Mouse (Mus musculus): ENCODE data around the gene Raver1.
"Not testable (repeated sequence)": the region's sequence is repeated elsewhere in the genome, so short reads cannot be mapped to it uniquely, and the experiment has no call there.

The Raver1 gene

DNA sequence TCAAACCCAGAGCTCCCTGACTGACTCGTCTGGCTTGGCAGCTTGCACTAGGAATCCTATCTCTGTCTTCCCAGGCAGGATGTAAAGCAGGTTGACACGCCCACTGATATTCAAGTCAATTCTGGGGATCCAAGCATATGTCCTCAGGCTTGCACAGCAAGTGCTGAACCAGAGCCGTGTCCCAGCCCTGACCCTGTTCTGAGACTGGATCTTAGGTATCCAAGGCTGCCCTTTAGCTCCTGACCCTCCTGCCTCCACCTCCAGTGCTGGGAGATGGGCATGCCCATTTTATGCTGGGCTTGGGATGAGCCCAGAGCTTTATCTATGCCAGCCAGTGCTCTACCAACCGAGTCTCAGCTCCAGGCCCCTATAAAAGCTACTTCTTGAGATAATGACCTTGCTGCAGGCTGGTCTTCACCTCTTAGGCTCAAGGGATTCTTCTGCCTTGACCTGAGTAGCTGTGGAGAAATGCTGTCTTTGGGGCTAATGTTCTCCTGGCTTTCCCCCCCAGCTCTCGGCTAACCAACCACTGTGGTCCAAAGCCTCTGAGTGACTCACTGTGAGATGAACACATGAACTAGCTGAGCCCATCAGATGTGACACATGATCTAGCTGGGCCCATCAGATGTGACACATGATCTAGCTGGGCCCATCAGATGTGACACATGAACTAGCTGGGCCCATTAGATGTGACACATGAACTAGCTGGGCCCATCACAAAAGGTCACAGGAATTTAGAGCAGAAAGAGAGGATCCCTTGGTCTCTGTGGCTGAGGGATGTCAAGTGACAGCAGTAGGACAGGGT, 14.2 kb upstream of the Raver1 start:
- DNase-seq (ENCODE audit: low read depth, low spot score): no peak

DNA sequence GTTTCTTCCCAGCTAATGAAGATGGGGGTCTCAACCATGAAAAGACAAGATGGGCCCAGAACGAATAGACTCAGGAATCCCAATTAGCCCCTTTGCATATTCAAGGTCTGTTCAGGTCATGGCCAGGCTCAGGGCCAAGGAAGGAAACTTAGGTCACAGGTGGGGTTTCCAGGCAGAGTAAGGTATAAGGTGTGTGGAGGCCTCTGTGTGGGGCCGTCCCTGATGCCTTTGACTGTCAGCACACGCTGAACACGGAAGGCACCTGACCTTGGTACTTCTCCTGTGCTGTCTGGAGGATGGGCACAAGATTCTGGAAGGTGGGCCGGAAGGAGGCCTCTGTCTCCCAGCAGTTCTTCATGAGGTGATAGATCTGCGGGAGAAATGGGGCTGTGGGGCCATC, 13.0 kb upstream of the Raver1 start:
- DNase-seq (ENCODE audit: low read depth, low spot score): no peak

DNA sequence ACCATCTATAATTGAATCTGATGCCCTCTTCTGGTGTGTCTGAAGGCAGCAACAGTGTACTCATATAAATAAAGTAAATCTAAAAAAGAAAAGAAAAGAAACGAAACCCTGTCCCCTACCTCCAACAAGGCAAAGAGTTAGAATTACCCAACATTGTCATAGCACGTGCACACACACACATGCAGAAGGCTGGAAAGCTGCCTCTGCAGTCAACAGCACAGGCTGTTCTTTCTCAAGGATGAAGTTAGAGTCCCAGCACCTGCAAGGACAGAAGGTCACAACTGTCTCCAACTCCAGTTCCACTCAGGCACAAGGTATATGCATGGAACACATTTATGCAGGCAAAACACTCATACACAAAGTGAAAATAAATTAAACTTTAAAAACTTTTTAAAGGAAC, 10.3 kb upstream of the Raver1 start:
- no peak for DNase-seq (ENCODE audit: low read depth, low spot score)

DNA sequence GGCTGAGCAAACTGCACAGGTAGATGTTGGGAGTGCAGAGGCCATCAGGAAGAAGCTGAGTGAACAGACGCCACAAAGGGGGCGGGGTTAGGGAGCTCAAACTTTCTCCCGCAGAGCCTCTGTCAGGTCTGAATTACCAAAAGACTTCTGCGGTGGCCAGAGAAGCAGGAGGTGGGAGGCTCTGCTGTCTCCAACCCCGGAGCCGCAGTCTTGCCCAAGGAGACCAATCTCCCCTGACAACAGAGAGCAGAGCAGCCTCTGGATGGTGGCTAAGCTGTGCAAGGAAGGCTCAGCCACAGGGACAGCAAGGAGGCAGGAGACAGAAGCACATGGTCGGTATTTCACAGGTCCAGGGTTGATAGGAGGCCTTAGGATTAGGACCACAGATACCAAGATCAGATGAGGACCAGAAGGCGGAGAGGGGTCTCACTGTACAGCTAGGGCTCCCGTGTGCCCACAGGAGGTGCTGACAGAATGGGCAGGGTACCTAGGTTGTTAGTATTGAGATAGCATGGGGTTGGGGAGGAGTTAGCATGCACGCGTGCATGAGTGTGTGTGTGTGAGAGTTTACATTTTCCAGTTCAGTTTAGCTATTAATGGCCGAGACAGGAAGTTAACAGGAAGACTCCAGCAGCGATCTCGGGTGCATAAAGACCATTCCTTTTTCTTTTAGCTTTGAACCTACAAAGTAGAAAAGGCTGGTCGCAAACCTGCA, 8.8 kb upstream of the Raver1 start:
- no peak for DNase-seq (ENCODE audit: low read depth, low spot score)

DNA sequence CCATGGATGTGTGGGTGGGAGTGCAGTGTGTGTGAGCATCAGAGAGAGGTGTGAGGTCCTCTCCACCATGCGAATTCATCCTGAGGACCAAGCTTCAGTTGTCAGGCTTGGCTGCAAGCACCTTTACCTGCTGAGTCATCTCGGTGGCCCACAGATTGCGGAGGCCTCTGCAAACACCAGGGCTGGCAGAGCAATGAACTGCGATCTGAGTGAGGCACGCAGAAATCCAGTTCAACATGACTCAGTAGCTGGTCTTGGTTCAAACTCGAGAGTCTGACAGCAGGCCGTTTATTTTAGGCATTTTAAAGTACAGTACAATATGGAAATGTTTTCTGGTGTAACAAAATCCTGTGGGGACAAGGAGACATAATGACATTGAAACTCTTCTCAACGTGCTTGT, 6.0 kb upstream of the Raver1 start:
- no peak for DNase-seq (ENCODE audit: low read depth, low spot score)

DNA sequence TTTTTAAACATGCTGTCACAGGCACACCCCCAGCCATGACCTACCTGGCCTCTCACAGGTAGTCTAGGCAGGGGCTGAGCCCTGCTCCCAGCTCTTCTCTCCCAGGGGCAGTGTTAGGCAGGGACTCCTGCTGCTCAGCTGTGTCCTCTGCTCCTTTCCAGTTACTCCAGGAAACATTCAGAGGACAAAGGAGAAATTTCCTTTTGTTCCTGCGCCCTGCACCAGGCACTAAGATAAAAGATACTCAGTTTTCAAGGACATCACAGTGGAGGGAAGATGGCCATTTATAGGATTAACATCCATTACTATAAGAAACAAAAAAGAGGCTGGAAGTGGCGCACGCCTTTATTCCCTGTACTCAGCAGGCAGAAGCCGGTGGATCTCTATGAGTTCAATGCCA, 4.2 kb upstream of the Raver1 start:
- no peak for DNase-seq (ENCODE audit: low read depth, low spot score)

DNA sequence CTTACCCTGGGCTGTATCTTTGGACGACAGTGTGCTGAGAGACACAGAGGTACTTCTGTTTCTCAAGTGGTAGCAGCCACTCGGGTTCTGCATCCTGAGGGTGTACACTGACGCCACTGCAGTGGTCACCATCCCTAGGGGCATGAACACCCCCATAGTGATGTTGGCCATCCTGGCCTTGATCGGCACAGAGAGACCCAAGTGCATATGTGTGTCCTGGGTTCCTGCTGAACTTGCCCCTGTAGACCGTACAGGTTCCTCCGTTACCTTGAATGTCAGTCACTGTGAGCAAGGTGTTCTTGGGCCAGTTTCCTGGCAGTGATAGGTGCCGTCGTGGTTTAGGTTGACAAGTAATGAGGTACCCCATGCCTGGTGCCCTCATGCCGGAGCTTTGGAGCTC, 1.6 kb upstream of the Raver1 start:
- DNase-seq (ENCODE audit: low read depth, low spot score): no peak

DNA sequence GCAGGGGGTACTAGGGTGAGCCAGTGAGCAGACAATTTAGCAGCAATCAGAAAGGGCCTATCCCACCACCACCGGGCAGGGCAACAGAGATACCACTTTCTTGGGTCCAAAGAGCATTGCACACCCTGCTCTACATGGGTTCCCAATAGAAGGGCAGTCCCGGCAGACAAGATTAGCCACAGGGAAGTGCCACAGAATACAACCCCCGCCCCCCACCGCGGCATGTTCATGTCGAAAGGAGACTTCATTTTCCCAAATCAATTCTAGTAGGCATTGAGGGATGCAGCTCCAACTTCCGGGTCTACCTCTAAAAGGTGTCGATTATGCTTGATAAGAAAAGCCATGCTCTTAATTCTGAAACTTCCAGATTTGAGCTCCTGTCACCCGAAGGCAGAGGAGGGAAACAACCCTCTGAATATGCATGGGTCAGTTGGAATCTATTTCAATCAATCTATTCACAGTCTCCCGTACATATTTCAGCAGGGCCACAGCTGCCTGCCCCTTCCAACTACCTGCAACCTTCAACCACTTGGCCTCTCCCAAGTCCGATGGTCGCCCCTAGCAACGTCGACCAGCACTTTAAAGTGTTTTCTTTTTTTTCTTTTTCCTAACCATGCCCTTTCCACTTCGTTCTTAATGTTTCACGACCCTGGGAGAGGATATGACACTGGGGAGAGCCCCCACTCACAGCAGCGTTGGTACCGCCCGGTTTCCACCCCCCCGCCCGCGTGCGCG, 669 bp downstream of the Raver1 start:
- no peak for DNase-seq (ENCODE audit: low read depth, low spot score)

DNA sequence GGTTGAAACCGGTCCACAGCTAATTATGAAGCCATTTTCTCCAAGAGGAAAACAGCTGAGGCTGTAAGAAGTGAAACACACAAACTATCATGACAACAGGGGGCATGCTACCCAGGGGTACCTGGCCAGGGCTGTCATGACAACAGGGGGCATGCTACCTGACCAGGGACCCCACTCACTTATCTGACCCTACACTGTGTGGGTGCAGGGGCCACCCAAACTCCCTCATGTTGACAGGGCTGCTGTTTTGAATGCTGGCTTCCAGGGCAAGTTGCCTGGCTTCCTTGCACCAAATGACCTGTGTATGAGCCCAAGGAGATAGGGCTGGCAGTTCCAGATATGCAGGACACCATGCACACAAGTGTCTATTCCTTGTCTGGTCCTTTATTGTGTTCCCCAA, 1.3 kb downstream of the Raver1 start:
- DNase-seq (ENCODE audit: low read depth, low spot score): no peak

DNA sequence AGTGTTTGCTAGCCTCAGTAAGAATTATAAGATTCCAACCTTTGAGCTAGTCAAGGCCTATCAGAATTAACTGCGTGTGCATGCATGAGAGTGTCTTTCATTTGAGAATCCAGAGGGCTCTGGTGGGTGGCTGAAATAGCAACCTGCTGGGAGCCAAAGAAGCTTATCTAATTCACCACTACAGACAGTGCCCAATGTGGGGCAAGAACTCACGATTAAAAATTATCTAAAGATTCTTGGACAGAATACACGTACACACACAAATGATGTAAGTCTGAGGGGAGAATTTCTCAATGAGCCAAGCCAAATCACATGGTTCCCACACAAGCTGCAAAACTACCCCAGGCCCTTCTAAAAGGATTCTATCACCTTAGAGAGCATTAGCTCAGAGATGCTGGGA, 8.5 kb downstream of the Raver1 start:
- no peak for DNase-seq (ENCODE audit: low read depth, low spot score)

DNA sequence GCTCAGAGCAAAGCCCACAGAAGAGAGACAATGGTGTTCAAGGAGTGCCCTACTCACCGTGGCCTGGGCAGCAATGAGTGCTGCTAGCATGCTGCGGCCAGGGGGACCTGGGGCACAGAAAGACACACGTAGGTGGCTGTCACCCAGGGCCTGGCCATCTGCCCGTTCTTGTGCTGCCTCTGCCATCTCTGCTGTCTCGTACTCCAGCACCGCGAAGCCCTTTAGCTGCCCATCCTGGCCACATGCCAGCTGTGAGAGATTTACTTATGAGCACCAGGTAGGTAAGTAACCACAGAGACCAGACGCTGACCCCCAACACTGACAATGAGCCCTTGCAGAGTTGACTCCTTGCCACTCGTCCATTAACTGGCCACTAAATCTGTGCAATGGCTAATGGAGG, 10.7 kb downstream of the Raver1 start:
- DNase-seq (ENCODE audit: low read depth, low spot score): no peak

DNA sequence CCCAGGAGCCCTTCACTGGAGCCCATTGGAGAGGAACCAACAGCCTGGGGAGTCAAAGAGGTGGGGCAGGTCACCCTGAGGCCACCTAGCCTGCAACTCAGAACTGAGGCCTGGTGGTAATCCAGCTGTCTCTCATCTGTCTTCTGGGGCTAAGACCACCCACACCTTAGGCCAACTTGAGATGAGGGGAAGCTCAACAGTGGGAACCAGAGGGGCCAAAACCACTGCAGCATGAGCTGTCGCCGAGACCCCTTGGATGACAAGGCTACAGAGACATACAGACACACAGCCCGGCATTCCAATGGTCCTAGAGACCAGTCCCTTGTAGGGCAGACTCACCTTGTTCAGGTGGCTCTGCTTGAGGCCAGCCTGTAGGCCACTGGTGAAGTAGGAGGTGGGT, 16.2 kb downstream of the Raver1 start:
- DNase-seq (ENCODE audit: low read depth, low spot score): no peak

DNA sequence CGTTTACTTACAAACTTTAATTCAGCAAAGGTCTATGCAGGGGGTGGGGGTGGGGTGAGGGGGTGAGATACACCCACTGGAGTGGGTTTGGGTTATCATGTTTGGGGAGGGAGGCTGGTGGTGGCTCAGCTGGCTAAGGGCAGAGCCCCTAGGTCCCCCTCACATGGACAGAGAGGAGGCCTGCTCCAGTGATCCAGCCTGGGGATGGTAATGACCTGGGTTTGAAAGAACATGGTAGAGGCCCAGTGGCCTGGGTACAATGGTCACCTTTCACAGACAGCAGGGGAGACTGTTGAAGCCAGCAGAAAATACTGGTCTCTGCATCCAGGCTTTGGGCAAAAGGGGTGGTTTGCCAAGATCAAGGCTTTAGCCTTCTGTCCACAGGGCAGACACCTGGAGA, 17.6 kb downstream of the Raver1 start:
- no peak for DNase-seq (ENCODE audit: low read depth, low spot score)

DNA sequence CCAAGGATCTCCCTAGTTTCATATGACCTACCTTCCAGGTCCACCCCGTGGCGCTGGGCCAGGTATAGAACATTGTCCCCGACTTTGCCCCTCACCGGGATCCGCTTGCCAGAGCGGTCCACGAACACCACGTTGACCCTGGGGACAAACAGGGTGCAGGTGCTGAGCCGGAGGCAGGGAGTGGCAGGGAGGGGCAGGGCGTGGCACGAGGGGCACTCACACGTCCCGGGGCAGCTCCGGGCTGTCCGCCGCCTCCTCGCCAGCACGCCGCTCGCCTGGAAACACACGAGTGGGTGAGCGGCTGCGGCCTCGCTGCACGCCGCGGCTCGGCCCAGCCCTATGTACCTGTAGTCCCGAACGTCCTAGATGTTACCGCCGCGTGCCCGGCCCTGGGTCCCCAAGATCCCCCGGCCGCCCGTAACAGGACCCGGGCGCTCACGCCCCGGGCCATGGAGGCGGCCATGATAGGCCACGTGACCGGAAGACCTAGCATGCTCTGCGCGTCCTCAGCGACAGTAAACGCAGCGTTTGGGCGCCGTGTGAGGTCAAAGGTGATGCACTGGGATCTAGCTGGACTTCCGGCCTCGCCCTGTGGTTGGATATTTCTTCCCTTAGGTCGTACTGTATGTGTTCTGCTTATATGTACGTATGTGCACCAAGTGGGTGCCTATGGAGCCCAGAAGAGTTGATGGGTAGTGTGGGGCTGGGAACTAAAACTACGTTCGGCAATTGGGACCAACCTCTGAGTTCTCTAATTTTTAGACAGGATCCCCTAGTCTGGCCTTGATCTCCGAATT, 18.6 kb downstream of the Raver1 start, which contains the start of the genes Gm49373 and Fdx1l:
Gene Gm49373, minus strand, starts transcription at position 53 of the 797 bp plus-strand sequence.
Gene Fdx1l, minus strand, starts transcription at position 571 of the 797 bp plus-strand sequence.
- peak; percentile 86 for DNase-seq (ENCODE audit: low read depth, low spot score)

DNA sequence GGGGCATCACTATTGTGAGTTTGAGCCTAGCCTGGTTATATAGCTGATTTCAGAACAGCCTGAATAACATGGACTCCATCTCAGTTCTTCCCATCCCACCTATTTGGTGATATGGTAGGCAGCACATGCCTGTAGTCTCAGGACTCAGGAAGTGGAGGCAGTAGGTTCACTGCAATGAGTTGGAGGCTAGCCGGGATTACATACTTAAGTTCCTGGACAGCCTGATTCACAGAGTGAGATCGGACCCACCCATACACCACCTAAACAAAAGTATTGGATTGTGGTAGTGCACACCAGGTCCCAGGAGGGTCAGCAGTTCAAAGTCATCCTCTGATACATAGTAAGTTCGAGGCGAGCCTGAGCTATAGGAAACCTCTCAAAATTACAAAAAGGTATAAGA, 19.2 kb downstream of the Raver1 start:
- DNase-seq (ENCODE audit: low read depth, low spot score): peak; percentile 14

DNA sequence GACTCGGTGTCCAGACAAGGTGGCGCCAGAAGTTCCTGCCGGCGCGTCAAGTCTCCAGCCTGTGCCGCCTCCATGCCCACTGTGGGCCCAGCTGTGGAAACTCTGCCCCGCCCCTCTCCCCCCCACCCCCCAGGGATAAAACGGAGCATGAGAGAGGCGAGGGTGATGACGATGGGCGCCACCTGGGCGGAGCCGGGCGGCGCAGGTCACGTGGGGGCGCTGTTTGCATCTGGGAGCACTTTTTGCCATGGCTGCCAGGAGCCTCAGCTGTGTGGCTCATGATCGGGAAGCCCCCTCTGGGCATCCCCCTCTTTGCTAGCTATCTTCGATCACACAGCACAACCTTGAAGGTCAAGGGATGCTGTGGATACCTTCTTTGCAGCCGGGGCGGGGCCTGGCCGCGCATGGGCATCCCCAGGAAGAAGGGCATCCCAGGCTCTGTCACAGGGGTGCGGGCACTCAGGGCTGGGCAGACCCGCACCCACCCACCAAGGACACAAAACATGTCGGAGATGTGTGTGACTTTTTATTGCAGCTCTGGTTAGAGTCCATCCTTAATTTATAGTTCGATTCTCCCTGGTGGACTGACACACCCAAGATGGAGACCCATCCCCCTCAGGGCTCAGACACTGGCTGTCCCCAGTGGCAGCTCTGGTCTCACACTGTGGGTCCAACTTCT, 24.7 kb downstream of the Raver1 start, which contains the start of gene Zglp1:
Gene Zglp1, minus strand, starts transcription at position 88 of the 679 bp plus-strand sequence.
- no peak for DNase-seq (ENCODE audit: low read depth, low spot score)

DNA sequence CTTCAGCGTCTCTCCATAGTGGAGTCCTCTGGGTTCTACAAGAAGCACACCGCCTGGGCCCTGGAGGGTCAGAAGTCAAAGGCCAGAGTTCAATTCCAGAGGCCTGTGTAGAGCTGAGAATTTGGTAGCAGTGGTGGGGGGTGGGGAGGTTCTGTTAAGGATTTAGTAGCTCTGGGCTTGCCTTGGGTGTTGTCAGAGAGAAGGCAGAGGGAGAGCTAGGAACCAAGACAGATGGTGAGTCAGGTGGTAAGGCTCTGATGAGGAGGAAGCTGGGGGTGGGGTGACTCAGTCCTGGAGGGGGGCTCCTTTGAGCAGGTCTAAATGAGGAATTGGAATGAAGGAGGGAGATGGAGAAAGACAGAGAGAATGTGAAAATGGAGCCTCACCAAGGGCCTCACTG, 28.9 kb downstream of the Raver1 start:
- no peak for DNase-seq (ENCODE audit: low read depth, low spot score)

DNA sequence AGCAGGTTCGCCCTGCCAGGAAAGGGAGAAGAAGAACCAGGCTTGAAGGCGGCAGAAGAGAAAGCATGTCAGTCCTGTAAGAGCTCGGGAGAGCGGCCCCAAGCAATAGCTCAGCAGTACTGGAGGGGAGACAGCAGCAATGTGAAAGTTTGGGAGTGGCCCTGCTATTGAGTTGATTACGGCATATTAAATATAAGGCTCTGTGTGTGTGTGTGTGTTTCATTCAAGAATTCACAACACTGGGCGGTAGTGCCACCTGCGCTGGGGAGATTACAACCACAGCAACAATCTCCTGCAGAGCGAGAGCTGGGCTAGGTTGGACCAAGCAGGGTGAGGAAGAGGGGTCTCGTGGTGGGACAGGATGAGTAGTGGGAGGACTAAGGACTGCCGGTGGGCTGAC, 40.2 kb downstream of the Raver1 start:
- no peak for DNase-seq (ENCODE audit: low read depth, low spot score)

DNA sequence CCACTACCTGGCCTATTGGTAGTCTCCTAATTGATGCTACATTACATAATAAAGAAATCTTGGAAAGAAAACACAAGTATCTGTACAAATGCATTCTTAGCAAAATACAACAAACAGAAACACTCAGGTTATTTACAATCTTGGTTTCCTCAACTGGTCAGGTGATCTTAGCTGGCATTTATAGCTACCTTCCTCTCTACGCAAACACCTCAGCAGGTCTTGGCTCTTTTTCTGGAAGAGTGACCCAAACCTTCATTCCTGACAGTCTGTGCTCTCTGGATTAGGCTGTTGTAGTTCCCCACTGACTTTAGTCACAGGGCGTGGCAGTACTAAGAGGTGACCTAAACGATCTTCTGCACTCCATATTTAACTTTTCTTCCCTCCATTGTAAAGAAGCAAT, 46.6 kb downstream of the Raver1 start:
- DNase-seq (ENCODE audit: low read depth, low spot score): no peak

DNA sequence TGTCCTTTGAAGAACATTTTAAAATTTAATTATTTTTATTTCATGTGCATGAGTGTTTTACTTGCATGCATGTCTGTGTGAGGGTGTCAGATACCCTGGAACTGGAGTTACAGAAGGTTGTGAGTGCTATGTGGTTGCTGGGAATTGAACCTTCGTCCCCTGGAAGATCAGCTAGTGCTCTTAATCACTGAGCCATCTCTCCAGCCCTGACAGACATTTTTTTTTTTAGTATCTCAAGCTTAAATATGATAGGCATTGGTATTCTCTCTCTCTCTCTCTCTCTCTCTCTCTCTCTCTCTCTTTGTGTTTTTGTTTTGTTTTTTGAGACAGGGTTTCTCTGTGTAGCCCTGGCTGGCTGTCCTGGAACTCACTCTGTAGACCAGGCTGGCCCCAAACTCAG, 47.0 kb downstream of the Raver1 start:
- DNase-seq (ENCODE audit: low read depth, low spot score): not testable (repeated sequence)

DNA sequence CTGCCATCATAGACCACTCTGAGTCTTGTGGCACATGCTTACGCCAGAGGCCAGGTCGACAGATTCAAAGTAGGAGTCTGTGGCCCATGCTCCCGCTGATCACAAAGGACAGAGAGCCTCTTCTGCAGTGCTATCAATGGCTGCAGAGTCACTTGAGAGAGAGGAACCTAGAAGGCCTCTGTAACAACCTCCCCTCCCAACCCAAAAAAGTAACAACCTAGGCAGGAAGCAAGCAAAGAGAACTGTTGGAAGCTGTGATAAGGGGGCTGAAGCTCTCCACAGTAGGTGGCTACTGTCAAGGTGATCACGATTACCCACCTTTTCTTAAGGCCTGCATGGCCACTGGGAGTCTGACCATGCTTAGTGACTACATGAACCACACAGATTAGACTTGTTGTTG, 48.2 kb downstream of the Raver1 start:
- DNase-seq (ENCODE audit: low read depth, low spot score): no peak
